Mouse (Mus musculus) thymus, adult 2 months (tissue): ENCODE results near the gene Abraxas2.
A peak's percentile ranks its signal among the peaks of the same experiment; 100 is the strongest.

ENCODE experiments used
- CTCF ChIP-seq: fragments of 200-500 bp; IDR thresholded peaks from 2 replicates; pipeline ENCODE4 v1.5.1; 2012; ENCODE audit warnings: mild to moderate bottlenecking, control low read depth, low read length, moderate library complexity, borderline replicate concordance; ENCODE audit not compliant: control insufficient read depth, poor library complexity, insufficient read depth; ENCODE audit errors: extremely low read depth
- POLR2A ChIP-seq: fragments of 200-500 bp; IDR thresholded peaks from 2 replicates; pipeline ENCODE4 v1.6.1; 2012; ENCODE audit warnings: mild to moderate bottlenecking, low read length, control low read depth, moderate library complexity; ENCODE audit not compliant: control insufficient read depth, poor library complexity, insufficient read depth; ENCODE audit errors: extremely low read depth

DNA sequence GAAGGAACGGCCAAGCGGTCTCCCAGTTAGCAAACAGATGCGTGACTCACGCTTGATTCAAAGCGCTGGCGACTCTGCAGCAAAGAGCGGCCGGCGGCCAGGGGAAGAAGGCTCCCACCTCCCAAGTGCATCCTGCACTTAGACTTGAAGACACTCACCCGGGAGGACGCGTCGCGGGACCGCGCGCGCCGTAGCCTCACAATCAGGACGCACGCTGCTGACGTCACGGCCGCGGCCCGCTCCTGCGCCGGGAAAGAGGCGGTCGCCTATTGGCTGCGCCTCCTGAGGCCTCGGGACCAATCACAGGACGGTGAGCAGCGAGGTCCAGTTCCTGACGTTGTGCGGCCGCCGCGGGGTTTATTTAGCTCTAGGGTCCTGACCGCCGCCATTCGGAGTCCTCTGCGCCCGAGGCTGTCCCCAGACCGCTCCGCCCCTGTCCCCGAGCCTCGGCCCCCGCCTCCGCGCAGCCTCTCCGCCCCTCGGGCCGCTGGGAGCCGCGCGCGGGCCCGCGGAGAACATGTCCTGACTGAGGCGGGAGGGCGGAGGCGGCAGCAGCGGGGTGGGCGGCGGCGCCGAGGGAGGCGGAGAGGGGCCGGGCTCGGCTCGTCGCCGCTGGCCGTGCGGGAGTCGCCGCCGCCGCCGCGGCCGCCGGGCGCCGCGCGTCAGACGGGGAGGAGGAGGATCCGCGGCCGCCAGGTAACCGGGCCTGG is 72.0 kb downstream of the Abraxas2 start, which contains the start of gene Zranb1:
- TF ChIP-seq CTCF: 0 out of 2 replicates have a peak, but pooled peaks have one; percentile 23
- TF ChIP-seq POLR2A: peak; percentile 62
